Mouse (Mus musculus): Measurements from ENCODE around the gene Thbs2. TPM values are rescaled to one million over a fixed set of nuclear protein-coding genes. Genes with fewer than 3 reads are reported as not detected.
"Not testable (repeated sequence)": the region's sequence is repeated elsewhere in the genome, so short reads cannot be mapped to it uniquely, and the experiment has no call there.

Gene Thbs2
- polyA plus RNA-seq, 1 experiment from 2014 or later = 3.9 TPM

DNA sequence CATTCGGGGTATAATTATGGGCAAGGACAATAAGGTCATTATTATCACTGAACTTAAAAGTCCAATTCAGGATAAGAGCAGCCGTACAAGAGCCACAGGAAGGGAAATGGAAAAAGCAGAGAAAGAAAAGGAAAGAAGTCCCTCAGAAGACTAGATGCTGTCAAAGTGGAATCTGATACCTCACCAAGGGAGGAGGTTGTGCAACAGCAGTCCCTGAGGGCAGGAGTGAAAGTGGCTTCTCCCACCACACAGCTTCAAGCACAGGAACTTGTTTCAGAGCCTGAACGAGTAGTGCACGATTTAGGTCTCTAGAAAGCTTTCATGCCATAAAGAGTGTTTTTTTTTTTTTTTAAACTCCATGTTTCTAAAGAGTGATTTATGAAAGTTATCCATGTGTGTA lies 65.1 kb downstream of the Thbs2 start:
- Histone ChIP-seq H3K27me3 (ENCODE audit: control insufficient read depth, insufficient read depth, low read length) (no peaks in the 10 kb centered on the region), H3K9ac (replicated peaks; ENCODE audit: low read depth, low read length) (no peak overlapping the region), H3K36me3 (ENCODE audit: control insufficient read depth, insufficient read depth, low read length) (no peaks in the 10 kb centered on the region), H3K4me3 (ENCODE audit: low read depth, low read length) (no peak overlapping the region), H3K9me3 (ENCODE audit: control insufficient read depth, low read length) (no peaks in the 10 kb centered on the region), H3K4me2 (ENCODE audit: low read depth, low read length) (no peak overlapping the region), H3K4me1 (ENCODE audit: control insufficient read depth, insufficient read depth, low read length) (no peaks in the 10 kb centered on the region), H3K27ac (ENCODE audit: low read depth, low read length) (no peak overlapping the region)
- ATAC-seq (ENCODE audit: low read depth) = no peak
- WGBS = 83% methylated on average over 4 of the region's 4 CpGs

DNA sequence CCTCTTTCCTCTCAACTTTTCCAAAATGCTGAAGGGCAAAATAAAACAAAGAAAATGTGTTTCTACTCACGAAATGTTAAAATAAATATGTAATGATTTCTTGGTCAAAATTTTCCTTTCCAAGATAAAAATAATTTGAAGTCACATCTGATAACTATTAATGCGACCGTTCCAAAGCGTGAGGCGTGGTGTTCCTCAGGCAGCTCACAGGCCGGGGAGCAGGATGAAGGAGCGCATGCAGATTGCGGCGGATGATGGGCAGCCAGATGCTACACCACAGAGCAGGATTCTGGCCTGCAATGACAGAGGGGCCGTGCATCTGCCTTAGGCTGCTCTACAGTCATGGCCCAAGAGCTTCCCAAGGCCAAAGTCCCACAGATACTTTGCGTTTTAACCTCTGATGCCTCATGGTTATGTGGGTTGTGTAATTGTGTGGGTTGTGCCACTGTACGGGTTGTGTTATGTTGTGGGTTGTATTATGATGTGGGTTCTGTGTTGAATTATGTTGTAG lies 66.2 kb downstream of the Thbs2 start:
- no peaks in the 10 kb centered on the region for H3K4me1 ChIP-seq (ENCODE audit: control insufficient read depth, insufficient read depth, low read length)
- no peak overlapping the region for H3K4me3 ChIP-seq (ENCODE audit: low read depth, low read length)
- ATAC-seq (ENCODE audit: low read depth) = no peak
- no peak overlapping the region for H3K27ac ChIP-seq (ENCODE audit: low read depth, low read length)
- H3K27me3 ChIP-seq (ENCODE audit: control insufficient read depth, insufficient read depth, low read length) = no peaks in the 10 kb centered on the region
- 89% methylated on average over 12 of the region's 12 CpGs for WGBS
- H3K9ac ChIP-seq (replicated peaks; ENCODE audit: low read depth, low read length) = no peak overlapping the region
- no peaks in the 10 kb centered on the region for H3K36me3 ChIP-seq (ENCODE audit: control insufficient read depth, insufficient read depth, low read length)
- no peak overlapping the region for H3K4me2 ChIP-seq (ENCODE audit: low read depth, low read length)
- H3K9me3 ChIP-seq (ENCODE audit: control insufficient read depth, low read length) = no peaks in the 10 kb centered on the region

DNA sequence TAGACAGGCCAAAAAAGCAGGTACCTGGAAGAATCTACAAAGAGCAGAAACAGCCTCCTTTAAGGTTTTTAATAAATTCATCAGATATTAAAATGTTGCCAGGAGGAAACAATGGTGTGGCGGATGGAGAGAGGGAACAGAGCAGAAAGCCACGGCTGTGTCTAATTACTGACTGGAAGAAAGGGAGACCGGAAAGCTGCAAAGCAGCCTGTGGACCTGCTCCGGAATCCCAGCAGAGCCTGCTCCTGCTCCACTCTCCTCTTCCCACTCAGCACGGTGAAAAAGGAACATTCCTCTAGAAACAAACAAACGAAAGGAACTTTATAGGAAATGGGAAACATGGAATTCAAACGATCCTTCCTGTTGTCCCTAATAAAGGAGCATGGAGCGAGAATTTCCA lies 69.6 kb downstream of the Thbs2 start:
- H3K4me2 ChIP-seq (ENCODE audit: low read depth, low read length) = no peak overlapping the region

GRCm38 (mm10) chr17:14621006-14621405 lies 73.0 kb downstream of the Thbs2 start:
- H3K4me3 ChIP-seq (ENCODE audit: low read depth, low read length); H3K9ac ChIP-seq (replicated peaks; ENCODE audit: low read depth, low read length); H3K36me3 ChIP-seq (ENCODE audit: control insufficient read depth, insufficient read depth, low read length); H3K9me3 ChIP-seq (ENCODE audit: control insufficient read depth, low read length); H3K4me2 ChIP-seq (ENCODE audit: low read depth, low read length); ATAC-seq (ENCODE audit: low read depth); H3K27ac ChIP-seq (ENCODE audit: low read depth, low read length); H3K27me3 ChIP-seq (ENCODE audit: control insufficient read depth, insufficient read depth, low read length); H3K4me1 ChIP-seq (ENCODE audit: control insufficient read depth, insufficient read depth, low read length): not testable (repeated sequence)

More for the DNA sequence above, 69.6 kb downstream of the Thbs2 start:
- Histone ChIP-seq H3K4me3 (ENCODE audit: low read depth, low read length) (no peak overlapping the region), H3K27me3 (ENCODE audit: control insufficient read depth, insufficient read depth, low read length) (no peaks in the 10 kb centered on the region), H3K27ac (ENCODE audit: low read depth, low read length) (no peak overlapping the region), H3K4me1 (ENCODE audit: control insufficient read depth, insufficient read depth, low read length) (no peaks in the 10 kb centered on the region), H3K9ac (replicated peaks; ENCODE audit: low read depth, low read length) (no peak overlapping the region), H3K9me3 (ENCODE audit: control insufficient read depth, low read length) (no peaks in the 10 kb centered on the region), H3K36me3 (ENCODE audit: control insufficient read depth, insufficient read depth, low read length) (no peaks in the 10 kb centered on the region)
- WGBS = 64% methylated on average over 8 of the region's 8 CpGs
- ATAC-seq (ENCODE audit: low read depth) = no peak

- no peaks in the 10 kb centered on the region for H3K36me3 ChIP-seq (ENCODE audit: control insufficient read depth, insufficient read depth, low read length)
- H3K27me3 ChIP-seq (ENCODE audit: control insufficient read depth, insufficient read depth, low read length) = no peaks in the 10 kb centered on the region
- ATAC-seq (ENCODE audit: low read depth) = no peak
- no peak overlapping the region for H3K4me2 ChIP-seq (ENCODE audit: low read depth, low read length)
- H3K4me3 ChIP-seq (ENCODE audit: low read depth, low read length) = no peak overlapping the region
- H3K4me1 ChIP-seq (ENCODE audit: control insufficient read depth, insufficient read depth, low read length) = no peaks in the 10 kb centered on the region
- H3K9ac ChIP-seq (replicated peaks; ENCODE audit: low read depth, low read length) = no peak overlapping the region
- no peaks in the 10 kb centered on the region for H3K9me3 ChIP-seq (ENCODE audit: control insufficient read depth, low read length)
- WGBS = 82% methylated on average over 3 of the region's 3 CpGs
- H3K27ac ChIP-seq (ENCODE audit: low read depth, low read length) = no peak overlapping the region
These were observed 74.0 kb downstream of the Thbs2 start for GRCm38 (mm10) chr17:14620037-14620436.

DNA sequence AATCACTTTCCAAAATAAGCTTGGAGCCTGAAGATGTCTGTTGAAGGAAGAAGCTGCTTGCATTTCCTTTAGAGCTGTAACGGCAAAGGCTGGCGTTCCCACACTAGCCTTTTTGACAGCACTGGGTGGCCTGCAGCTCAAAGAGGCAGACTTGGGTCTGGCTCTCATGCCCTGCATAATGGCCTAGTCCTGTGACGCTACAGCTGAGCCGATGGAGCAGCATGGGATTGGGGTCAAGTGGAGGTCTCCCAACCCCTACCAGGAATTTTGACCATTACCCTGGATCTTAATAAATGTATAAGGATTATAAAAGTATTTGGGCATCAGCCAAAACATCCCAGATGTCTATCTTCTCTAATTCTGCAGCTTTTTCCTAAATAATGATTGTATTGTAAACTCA lies 75.0 kb downstream of the Thbs2 start:
- H3K4me3 ChIP-seq (ENCODE audit: low read depth, low read length) = no peak overlapping the region
- ATAC-seq (ENCODE audit: low read depth) = no peak
- H3K4me2 ChIP-seq (ENCODE audit: low read depth, low read length) = no peak overlapping the region
- no peaks in the 10 kb centered on the region for H3K36me3 ChIP-seq (ENCODE audit: control insufficient read depth, insufficient read depth, low read length)
- no peaks in the 10 kb centered on the region for H3K4me1 ChIP-seq (ENCODE audit: control insufficient read depth, insufficient read depth, low read length)
- no peak overlapping the region for H3K27ac ChIP-seq (ENCODE audit: low read depth, low read length)
- WGBS = 68% methylated on average over 4 of the region's 4 CpGs
- H3K27me3 ChIP-seq (ENCODE audit: control insufficient read depth, insufficient read depth, low read length) = no peaks in the 10 kb centered on the region
- H3K9me3 ChIP-seq (ENCODE audit: control insufficient read depth, low read length) = no peaks in the 10 kb centered on the region
- H3K9ac ChIP-seq (replicated peaks; ENCODE audit: low read depth, low read length) = no peak overlapping the region

Other genes starting within 250 kb of the Thbs2 start
- 7.8 and 10.2 TPM in 2 replicates for gene Wdr27, start 248.9 kb upstream of the Thbs2 start, polyA plus RNA-seq (2014; fragmentation: Nextera tagmentation; extraction: Ambion mirVana)
- gene 1600012H06Rik, start 248.9 kb upstream of the Thbs2 start, polyA plus RNA-seq (2014; fragmentation: Nextera tagmentation; extraction: Ambion mirVana) = 24.5 and 26.6 TPM in 2 replicates

All from neural tube, embryonic 14.5 days (tissue).